Mouse (Mus musculus): ENCODE data around the gene Serpinb7.

Serpinb7 gene

DNA sequence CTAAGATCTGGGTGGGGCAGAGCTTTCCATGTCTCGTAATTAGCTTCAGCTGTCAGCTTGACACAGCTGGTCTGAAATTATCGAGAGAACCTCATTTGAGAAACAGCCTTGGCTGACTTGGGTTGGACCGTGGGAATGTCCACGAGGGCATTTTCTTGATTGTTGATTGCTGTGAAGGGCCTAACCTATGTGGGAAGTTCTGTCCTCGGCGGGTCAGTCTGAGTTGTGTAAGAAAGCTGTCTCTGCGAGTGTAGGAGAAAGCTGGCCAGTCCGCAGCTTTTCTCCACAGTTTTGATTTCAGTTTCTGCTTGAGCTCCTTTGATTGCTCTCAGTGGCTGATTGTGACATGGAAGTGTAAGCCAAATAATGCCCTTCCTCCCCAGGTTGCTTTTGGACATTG lies 90.1 kb downstream of the Serpinb7 start:
- DNase-seq (ENCODE audit: low spot score in 2 of 2): no peak

DNA sequence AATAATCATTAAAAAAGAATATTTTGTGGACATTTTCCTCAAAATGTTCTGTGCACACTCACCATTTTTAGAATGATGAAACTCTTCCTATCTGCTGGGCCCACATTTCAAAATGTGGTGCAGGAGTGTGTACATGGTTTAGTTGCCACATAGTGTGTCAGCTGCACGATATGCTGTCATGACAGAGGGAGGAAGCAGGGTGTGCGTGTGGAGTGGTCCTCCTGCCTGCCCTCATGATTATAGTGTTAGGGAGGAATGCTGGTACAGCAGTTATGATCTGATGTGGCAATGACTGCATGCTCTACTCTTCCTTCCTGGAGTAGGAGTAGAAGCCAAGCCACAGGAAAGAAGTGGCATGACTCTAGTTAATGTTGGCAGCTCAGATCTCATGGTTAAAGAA lies 97.3 kb downstream of the Serpinb7 start:
- no peak for DNase-seq (ENCODE audit: low spot score in 2 of 2)

DNA sequence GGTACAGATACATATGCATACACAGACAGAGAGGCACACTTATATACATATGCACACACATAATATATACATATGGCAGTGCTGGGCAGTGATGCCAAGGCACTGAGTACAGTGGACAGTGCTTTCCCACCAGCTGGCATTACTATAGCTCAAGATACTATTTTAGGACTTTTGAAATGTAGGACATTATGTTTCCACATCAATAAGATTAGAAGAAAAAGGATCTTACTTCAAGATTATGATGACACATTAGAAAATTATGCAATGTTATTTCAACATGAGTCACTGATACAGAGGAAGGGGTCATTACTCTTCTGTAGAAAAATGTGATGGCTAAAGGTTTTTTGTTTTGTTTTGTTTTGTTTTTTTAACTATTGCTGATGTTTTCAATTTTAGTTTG lies 102.6 kb downstream of the Serpinb7 start:
- no peak for DNase-seq (ENCODE audit: low spot score in 2 of 2)

Data from frontal cortex, postnatal 10 days (tissue).